Mouse (Mus musculus) testis, postnatal 10 days (tissue): ENCODE measurements at regions not wholly inside any gene's neighbourhood (a gene's known extent, or its start where the extent isn't known, plus 50 kb on each side); places are given as distances from the start of the nearest gene placed in this dataset.

Source experiments
- DNase-seq: peaks from one replicate; pipeline ENCODE4 v3.0.0; 2021; ENCODE audit warnings: low spot score

- no peak for DNase-seq
These were observed 611.3 kb upstream of the 4931408C20Rik start for GRCm38 (mm10) chr1:27298586-27298985.

GRCm38 (mm10) chr1:27264923-27265322 is 577.7 kb upstream of the 4931408C20Rik start:
- DNase-seq, result no peak

- peak; percentile 42 for DNase-seq
These were observed 573.9 kb upstream of the 4931408C20Rik start for GRCm38 (mm10) chr1:27261159-27261558.
